Mouse (Mus musculus): Measurements from ENCODE around the gene Cdk12.

Cdk12 gene

DNA sequence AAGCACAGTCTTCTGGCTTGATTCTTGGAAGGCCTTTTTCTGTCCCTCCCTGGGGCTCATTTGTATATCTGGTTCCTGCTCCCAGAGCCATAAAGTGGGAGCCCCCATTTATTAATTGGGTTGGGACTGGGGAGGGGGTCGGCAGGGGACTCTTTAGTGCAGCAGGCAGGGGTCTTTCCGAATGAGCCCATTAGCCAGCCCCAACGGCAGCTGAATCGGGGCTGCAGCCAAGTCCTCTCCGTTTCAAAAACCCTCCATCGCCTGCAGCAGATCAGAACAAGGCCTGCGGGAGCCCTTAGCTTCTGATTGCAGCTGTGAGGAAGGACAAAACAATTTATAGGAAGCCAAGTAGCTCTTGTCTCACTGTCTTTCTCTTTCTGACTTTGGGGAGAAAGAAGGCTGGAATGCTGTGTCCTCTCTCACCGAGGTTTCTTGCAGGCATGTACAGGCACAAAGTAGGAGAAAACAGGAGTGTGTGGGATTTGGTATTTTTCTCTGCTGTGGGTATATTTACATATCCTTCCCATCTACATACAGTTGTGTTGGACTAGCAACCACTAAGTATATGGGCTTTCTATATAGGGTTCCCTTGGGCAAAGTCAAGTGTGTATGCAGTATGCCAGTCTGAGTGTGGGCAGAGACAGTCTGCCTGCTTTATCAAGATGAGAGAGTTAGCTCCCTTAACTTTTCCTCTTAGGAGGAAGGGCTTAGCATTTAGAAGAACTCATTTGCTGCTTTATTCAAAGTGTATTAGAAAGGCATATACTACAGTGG is 58.0 kb downstream of the Cdk12 start:
- in situ Hi-C loops (cut with MseI, MboI) = no loop called here

DNA sequence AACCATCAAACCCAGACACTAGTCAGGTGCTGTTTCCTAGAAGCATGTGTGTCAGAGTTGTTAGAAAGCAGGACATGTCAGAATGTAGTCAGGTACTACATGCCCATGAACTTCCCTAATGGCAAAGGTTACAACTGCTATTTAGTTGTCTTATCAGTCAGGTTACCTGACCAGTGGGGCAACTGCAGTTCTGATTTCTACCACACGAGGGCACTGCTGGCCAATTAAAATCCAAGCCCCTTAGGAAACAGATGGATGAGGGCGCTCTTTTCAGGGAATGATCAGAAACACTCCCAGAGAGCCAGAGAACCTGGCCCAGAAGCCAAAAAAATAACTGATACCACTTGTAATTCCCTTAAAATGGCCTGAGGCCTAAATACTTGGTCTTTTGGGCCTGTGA is 62.2 kb downstream of the Cdk12 start:
- in situ Hi-C loops (cut with MseI, MboI) = no loop called here

DNA sequence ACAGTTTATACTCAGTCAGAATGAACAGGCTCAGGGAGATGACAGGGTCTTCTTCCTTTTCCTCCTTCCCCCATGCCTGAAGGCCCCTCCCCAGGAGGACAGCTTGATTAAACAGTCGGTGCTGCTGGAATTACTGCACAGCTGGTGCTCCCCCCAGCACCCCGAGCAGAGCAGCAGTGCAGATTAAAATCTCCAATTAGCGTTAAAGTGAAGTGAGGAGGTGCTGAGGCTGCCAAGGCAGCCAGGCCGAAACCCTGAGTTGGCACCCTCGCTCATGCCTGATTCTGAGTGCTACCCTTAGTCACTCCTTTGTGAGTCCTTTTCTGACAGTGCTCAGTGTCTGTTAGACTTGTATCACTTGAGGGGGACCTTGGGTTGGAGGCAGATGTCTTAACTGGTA is 63.0 kb downstream of the Cdk12 start:
- in situ Hi-C loops (cut with MseI, MboI) = no loop called here

DNA sequence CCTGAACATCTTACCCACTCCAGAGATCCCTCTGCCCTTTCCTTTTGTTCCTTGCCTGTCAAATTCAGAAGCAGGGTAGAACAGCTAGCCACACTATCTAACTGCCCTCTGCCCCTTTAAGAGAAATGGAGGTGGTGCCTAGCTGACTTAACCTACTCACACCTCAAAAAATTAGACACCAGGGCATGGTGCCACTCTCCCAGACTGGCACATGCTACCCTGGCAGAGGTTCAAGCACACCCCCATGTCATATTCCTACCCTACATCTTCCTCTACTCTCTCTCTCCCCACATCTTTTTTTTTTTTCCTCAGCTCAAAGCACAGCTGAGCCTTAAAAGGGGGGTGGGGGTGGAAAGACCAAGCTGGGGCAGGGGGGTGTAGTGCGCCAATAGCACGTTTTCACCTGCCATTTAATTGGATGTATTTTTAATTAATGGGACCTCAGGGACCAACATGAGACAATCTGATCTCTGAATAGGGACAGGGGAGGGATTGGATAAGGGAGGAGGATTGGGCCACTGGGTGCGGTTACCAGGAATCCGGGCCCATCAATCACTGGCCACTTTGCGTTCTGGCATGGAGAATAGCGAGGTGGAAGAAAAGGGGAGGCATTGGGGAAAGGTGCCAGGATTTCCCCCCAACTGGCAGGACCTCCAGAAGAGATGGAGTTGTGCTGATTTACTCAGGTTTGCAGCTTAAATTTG is 64.0 kb downstream of the Cdk12 start:
- in situ Hi-C loops (cut with MseI, MboI) = no loop called here

DNA sequence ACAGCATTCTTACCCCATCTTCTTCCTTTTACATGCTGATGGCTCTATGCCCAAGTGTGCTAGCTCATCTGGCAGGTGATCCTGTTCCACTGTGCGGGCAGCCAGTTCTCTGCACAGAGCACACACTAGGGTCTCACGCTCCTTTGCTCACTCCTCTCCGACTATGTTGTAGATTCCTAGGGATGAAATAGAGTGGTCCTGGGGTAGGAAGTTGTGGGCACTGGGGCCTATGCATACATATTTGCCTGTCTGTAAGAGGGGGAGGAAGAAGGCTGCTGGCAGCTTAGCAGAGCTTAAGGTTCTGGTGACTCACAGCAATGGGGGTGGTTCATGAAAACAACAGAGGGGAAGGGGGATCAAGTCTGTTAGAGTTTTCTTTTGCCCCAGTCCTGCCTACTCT is 67.2 kb downstream of the Cdk12 start:
- in situ Hi-C loops (cut with MseI, MboI) = no loop called here

DNA sequence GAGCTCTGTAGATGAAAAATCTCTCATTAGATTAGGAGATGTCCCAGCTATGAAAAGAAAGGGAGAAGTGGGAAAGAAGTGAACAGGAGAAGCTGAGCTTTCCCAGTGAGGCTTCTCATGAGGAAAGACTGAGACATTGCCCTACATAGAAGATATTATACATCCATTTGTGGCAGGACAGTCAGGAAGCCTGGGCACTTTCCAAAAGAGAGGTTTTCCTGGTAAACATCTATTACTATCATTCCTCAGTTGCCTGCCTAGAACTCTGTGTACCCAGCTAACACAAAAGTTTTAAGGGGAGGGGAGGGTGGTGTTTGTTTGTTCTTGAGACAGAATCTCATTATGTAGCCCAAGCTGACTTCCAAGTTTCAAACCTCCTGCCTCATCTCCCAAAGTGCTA is 67.6 kb downstream of the Cdk12 start:
- in situ Hi-C loops (cut with MseI, MboI) = no loop called here

DNA sequence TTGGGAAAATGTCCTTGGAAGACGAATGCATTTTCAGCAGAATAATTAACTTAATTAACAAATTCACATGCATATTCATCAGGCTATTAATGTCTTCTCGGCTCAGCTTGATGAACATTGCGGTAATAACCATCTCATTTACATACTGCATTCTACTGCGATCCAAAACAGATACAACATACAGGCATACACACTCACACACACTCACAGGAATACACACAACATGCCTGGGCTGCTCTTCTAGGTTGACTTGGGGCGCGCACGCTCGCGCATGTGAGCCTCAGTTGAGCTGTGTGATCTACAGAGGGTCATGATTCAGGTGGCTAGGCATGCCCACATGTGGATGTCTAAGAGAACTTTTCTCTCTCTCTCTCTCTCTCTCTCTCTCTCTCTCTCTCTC is 80.9 kb downstream of the Cdk12 start:
- in situ Hi-C loops (cut with MseI, MboI) = no loop called here

DNA sequence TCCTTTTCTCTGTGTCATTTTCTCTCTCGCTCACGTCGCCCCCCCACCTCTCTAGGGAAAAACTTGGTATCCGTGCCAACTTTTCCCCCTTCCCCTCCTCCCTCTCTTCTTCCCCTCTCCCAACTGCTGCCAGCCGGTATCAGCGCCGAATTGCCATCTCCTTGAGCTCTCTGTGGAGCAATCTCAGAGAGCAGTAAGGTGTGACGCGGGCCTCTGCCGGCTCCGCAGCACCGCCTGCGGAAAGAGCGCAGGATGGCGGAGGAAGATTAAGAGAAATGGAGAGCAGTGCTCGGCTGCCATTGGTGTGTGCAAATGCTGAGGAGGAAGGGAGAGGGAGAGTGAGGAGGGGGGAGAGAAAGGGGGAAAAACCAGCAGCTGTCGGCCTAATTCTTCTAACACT is 81.4 kb downstream of the Cdk12 start:
- in situ Hi-C loops (cut with MseI, MboI) = no loop called here

DNA sequence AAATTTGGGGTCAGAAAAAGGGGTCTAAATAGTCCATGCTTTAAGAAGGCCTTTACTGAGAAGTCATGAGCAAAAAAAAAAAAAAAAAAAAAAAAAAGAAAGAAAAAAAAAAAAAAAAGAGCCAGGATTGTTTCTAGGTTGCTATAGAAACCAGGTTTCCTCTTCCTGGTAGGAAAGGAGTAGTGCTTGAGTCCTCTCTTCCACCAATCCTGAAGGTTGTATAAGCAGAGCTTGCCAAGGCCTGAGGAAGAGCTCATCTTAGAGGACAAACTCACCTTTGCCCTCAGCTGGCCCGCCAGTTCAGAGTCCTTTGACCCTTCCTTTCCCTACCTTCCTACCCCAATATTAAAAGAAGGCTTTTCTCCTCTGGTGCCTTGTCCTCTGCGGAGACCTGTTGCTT is 82.5 kb downstream of the Cdk12 start:
- in situ Hi-C loops (cut with MseI, MboI) = no loop called here

DNA sequence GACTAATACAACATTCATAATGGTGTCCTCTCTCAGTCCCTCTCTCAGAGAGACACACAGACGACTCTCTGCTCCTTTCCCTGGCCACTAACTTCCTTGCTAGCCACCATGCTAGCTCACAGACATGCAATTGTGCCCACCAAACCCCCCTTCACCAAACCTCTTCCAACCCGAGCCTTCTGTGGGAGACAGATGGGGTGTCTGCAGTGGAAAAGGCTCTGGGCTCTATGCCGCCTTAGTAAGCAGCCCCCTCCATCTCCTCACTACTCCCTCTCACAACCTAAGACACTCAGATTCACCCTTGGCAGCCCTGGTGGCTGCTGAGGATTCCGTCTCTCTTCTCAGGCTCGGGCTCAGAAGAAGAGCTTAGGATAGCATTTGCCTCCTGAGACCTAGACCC is 84.7 kb downstream of the Cdk12 start:
- in situ Hi-C loops (cut with MseI, MboI) = no loop called here

DNA sequence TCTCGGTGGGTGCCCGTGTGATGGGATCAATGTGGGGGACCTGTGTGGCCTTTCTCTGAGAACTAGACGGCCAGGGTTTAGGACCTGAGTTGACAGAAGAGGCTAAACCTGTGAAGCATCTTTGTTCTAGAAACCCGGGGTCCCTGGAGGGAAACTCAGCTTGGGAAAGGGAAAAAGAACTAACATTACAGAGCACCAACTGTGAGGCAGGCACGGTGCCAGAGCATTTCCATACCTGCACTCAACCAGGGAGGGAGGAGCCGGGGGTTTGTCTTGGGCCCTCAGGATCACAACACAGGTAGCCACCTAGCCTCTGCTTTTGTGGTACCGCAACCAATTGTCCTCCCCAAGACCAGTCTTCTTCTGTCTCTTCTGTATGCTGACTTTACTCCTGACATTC is 85.1 kb downstream of the Cdk12 start:
- in situ Hi-C loops (cut with MseI, MboI) = no loop called here

DNA sequence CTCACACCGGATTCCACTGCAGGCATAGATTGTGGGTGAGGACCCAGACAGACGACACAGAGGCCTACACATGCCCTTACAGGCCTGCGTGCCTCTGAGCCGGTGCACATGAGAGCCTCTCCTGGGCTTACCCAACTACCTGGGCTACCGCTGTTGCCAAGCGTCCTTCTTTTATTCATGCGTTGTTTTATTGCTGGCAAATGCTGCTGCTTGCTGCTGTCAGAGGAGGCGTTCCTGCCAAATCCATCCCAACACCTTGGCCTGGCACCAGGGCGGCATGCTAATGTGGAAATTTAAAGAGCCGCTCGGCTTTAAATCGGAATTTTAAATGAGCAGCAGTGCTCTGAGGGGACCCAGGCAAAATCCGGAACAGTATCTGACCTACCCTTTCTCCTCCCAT is 87.0 kb downstream of the Cdk12 start:
- in situ Hi-C loops (cut with MseI, MboI) = no loop called here

DNA sequence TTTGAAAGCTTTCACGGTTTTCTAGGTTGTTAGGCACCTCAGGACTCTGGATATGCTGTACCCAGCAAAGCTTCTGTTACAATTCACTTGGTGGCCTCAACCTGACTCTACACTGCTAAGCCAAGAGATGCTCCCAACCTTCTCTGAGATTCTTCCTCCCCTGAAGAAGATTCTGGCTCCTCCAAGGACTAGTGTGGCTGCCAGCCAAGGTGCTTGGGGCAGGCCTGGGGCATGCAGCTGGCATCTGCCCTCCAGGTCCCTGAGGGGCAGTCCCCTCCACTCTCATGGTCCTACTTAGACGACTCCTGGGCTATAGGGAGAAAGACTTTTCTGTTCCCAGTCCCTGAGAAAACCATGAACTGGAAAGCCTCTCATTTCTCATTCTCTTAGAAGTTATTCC is 88.0 kb downstream of the Cdk12 start:
- in situ Hi-C loops (cut with MseI, MboI) = no loop called here

DNA sequence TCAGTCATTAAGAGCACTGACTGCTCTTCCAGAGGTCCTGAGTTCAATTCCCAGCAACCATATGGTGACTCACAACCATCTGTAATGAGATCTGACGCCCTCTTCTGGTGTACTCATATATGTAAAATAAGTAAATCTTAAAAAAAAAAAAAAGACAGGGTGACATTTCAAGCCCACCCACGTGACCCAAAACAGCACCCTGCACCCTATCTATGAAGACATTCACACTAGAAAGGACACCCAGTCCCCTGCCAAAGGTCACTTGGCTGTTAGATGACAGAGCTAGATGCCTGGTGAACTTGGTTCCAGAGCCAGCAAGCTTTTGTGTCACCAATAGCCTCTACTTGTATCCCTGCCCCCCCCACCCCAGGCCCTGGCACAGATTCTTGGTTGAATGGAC is 90.2 kb downstream of the Cdk12 start:
- in situ Hi-C loops (cut with MseI, MboI) = no loop called here

DNA sequence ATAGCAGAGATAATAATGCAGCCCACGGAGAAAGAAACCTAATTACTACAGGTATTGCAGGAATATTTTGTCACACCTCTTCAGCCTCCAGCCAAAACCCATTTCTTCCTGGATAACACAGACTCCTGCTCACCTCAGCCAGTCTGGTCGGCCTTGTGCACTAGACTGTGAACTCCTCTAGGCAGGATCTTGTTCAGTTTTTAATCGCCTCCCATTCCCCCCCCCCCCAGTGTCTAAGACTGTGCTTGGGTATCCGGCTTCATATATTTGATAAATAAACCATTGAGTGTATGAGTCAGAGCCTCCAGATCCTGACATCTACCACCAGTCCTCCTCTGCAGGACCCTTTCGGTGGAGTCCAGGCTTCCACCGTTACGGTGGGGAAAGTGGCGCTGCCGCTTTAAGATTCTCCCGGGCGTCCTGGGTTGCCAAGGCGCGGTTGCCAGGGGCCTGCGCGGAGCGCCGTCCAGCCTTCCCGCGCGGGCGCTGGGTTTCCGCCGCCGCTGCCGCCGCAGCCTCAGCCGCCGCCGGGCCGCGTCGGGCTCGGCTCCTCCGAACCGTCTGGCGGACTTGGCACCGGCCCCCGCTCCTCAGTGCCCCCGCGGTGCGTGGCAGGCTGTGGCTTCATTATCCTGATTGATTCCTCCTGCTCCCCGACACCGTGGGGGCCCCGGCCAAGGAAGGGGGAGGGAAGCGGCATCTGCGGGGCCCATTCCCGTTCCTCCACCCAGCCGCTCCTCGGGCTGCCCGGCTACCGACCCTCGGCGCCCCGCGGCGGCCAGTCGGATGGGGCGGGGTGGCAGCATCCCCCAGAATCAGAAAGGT is 91.5 kb downstream of the Cdk12 start:
- in situ Hi-C loops (cut with MseI, MboI) = no loop called here

DNA sequence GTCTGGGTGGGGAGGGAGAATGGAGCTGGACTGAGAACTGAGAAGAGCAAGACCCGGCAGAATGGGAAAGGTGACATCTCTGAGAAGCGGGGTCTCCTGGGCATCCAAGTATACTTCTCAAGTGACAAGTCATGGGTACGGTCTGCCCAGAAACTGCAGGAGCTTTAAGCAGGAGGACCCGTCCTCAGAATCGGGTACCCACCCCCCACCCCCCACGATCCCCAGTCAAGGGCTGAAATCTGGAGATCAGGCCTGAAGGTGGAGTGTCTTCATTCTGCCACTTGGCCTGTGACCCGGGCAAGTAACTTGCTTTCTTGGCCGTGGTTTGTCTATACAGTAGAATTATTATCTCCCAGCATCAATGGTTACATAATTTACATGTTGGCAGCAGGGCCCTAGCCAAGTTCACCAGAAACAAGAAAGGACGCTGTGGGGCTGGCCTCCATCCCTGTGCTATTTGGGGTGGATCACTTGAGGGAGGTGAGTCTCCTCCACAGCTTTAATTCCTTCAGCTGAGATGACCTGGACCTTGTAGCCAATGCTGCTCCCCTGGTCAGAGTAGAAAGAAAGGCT is 92.2 kb downstream of the Cdk12 start:
- in situ Hi-C loops (cut with MseI, MboI) = no loop called here

DNA sequence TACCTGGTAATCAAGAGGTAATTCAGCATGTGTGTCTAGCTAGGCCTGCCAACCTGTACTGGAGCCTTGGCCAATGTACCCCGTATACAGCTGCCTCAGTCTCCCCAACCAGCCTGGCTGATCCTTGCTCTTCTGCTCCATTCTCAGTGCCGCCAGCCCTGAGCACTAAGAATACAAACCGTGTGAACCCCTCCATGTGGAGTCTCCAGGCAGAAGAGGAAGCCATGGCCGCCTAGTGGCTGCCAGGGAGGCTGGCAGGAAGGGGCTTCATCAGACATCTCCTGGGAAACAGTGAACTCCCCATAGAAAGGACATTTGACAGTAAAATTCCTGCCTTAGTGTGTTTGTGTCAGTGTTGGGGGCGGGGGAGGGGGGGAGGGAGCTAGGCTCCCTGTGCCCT is 93.4 kb downstream of the Cdk12 start:
- in situ Hi-C loops (cut with MseI, MboI) = no loop called here

DNA sequence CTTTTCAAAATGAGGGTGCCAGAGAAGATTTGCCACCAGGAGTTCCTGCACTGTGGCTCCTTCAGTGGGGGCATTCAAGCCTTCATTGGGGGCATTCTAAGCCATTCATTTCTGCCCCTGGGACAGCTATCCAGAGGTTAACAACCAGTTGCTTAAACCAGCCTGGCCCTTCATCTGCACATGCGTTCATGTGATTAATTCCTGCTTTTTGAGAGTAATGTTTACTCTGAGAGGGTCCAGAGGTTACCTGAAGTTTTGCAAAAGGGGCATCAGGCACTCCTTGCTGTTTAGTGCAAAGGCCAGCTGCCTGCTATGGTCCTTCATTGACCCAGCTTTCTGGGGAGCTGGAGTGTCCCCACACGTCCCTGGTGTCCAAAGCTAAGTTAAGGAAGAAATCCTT is 94.1 kb downstream of the Cdk12 start:
- in situ Hi-C loops (cut with MseI, MboI) = no loop called here

DNA sequence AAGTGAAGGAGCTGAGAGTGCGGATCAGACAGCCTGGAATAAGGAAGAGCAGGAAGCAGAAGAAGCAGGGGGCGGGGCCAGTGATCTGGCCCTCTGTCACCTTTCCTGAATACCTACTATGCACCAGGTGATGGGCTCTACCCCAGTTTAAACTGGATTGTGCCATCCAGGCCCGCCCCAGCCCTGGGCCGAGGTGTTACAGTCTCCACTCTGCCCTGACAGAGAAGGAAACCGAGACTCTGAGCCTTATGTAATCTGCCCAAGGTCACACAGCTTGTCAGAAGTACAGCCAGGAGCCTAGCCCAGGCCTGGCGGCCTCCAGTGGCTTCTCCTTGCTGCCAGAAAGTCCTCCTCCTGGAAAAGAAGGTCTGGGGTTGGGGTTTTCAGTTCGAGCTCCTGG is 94.9 kb downstream of the Cdk12 start:
- in situ Hi-C loops (cut with MseI, MboI) = no loop called here

DNA sequence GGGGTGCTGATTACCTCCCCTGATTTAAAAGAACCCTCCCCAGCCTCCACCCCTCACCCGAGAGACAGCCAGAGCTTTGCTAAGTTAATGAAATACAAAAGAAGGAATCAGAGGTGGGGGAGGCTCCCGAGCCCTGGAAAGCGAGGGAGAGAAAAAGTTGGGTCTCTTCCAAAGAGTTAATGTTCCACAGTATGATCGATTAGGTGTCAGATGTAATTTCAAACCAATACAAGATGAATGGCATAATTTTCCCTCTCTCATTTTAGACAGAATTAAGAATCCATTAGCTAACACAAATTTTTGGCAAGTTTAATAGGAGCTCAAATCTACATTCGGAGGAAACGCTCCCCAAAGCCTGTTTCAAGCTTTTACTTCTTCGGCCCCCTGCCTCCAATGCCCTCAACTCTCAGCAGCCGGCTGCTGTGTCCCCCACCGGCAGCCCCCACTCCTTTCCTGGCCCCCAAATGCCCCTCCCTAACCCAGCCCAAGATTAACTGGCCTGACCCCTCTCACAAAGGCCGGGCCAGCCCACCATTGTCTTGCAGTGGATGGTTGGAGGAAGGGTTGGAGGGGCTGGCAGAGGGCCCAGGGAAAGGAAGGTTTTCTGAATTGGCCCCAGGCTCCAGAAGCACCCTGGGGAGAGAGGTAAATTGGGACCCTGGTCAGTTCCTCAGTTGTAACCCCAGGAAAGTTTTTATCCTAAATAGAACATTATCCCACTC is 95.8 kb downstream of the Cdk12 start:
- in situ Hi-C loops (cut with MseI, MboI) = no loop called here

DNA sequence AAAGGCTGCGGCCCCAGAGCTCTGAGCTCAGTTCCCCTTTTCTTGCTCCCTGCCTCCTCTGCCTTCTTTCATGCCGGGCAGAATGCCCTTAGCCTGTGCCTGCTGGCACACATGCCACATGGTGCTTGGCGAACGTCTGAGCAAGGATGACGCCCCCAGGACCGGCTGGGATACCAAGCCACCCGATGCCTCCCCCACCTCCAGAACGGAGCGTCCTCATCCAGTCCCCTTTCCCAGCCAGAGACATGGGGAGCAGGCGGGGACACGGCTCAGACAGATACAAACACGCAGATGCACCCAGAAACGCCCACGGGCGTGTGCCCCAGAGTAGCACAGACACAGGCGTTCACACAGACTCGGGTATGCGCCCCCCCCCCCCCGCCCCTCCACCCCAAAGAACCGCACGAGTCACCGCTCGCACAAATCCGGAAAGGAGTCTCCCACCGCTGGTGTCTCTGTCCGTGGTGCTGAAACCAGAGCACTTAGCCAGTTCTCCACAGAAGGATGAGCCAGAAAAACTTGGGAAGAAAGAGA is 111.0 kb downstream of the Cdk12 start:
- in situ Hi-C loops (cut with MseI, MboI) = no loop called here
